Mouse (Mus musculus): ENCODE data around the gene Plcxd1. TPM values are rescaled to one million over a fixed set of nuclear protein-coding genes. Genes with fewer than 3 reads are reported as not detected.
"Not testable (repeated sequence)": the region's sequence is repeated elsewhere in the genome, so short reads cannot be mapped to it uniquely, and the experiment has no call there.

Gene Plcxd1
- 8.4 and 10.9 TPM in 2 replicates for polyA plus RNA-seq (2015; fragmentation: Nextera tagmentation; extraction: Ambion mirVana)

DNA sequence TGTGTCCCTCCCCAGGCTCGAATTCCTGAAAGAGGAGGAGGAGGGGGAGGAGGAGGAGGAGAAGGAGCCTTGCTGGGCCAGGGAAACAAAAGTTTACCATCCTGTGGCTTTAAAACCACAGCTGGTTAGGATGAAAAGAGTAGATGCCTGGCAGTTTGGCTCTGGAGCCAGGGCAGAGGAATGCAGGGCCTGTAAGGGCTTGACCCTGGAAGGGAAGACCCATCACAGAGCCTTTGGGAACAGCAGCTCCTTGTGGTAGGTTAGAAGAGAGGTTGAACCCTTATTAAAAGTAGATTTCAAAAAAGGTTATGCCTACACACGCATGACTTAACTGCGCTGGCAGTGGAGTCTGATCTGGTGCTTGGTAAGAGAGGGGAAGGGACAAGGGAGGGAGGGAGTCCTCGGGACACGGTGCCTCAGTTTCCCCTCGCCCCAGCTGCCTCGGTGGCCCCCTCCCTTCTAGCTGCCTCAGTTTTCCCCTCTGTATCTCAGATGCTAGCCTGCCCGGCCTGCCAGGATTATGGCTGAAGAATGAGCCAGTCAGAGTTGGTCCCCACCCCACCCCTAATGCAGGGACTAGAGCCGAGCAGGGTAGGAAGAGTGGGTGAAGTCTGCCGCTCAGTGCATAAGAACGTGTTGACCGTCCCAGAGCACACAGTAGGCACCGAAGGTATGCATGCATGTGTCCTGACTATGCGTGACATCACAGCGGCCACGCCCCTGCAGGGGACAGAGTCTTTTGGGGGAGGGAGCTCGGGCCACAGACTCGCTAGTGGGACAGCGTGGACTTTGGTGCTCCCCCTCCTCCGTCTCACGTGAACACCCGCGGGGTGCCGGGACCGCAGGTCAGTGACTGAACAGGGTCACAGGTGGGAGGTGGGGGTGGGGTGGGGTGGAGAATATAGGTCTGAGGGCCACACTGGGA lies at the start of gene Plcxd1:
Gene Plcxd1 (plus strand): TSS at position 314 of the 925 bp plus-strand sequence.
- Histone ChIP-seq H3K27me3 (replicated peaks; ENCODE audit: control insufficient read depth, insufficient read depth, low read length) (no peaks in the 10 kb centered on the region), H3K9ac (ENCODE audit: low read depth, low read length) (peak within 1 kb of the TSS; percentile 61), H3K4me1 (ENCODE audit: control insufficient read depth, insufficient read depth, low read depth, low read length) (peaks cover 20% of the 10 kb centered on the region), H3K9me3 (ENCODE audit: control insufficient read depth, low read length) (no peaks in the 10 kb centered on the region; the same call in 1 of the 2 replicates), H3K4me3 (ENCODE audit: low read length) (peak within 1 kb of the TSS; percentile 46), H3K36me3 (ENCODE audit: control insufficient read depth, insufficient read depth, low read length) (peaks cover 20% of the 10 kb centered on the region), H3K27ac (ENCODE audit: low read depth, low read length) (no peak within 1 kb of the TSS; the same call in 1 of the 2 replicates), H3K4me2 (ENCODE audit: low read length) (peak within 1 kb of the TSS; percentile 87)
- WGBS = 6% methylated on average over 25 of the region's 25 CpGs
- ATAC-seq = peak; percentile 7; the same call in 1 of the 2 replicates

DNA sequence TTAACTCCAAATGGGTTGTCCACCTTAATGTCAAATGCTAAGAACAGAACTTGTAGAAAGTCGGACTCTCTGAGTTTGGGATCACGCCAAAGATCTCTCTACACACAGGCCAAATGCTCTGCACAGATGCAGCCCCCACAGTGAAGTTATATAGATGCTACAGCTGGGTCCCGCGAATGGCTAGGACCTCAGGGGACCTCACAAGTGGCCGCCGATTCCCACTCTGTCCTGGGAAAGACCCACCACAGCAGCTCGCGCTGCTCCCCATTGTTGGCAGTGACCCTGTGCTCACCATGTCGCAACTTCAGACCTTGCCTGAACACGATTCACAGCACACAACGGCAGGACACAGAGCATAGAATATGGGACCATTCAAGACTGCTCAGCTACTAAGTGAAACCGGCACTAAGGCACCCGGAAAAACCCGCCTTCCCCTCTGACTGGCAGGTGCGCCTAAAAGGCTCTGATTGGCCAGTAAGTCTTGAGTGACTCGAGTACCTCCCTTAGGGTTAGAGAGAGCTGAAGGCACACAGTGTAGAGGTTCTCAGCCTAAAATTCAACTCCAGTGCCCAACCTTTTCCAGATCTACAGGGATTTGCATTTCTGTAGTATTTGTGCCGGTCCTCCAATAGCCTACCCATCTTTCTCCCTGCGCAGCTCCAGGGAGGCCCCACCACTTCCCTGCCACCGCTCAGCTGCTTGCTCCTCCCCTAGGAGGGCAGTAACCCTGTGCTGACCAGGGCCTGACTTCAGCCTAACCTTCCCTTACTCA lies 41.9 kb upstream of the Plcxd1 start:
- H3K9me3 ChIP-seq (ENCODE audit: control insufficient read depth, low read length) = peaks cover 4% of the 10 kb centered on the region
- no peaks in the 10 kb centered on the region for H3K4me1 ChIP-seq (ENCODE audit: control insufficient read depth, insufficient read depth, low read depth, low read length)
- H3K4me3 ChIP-seq (ENCODE audit: low read length) = peak overlapping the region; percentile 46
- peak overlapping the region; percentile 58 for H3K9ac ChIP-seq (ENCODE audit: low read depth, low read length)
- H3K4me2 ChIP-seq (ENCODE audit: low read length) = peak overlapping the region; percentile 48
- 3% methylated on average over 19 of the region's 19 CpGs for WGBS
- peak; percentile 100 for ATAC-seq
- H3K36me3 ChIP-seq (ENCODE audit: control insufficient read depth, insufficient read depth, low read length) = no peaks in the 10 kb centered on the region
- peak overlapping the region; percentile 77 for H3K27ac ChIP-seq (ENCODE audit: low read depth, low read length)
- no peaks in the 10 kb centered on the region for H3K27me3 ChIP-seq (replicated peaks; ENCODE audit: control insufficient read depth, insufficient read depth, low read length)

DNA sequence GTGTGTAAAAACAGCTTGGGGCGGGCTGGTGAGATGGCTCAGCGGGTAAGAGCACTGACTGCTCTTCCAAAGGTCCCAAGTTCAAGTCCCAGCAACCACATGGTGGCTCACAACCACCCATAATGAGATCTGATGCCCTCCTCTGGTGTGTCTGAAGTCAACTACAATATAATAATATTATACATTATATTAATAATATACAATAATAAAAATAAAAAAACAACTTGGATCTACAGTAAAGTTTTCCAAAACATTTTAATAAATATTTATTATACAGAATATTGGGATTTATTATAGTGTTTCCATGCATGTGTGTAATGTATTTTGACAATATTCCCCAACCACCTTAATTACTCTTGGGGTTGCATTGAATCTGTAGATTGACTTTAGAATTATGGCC lies 27.4 kb upstream of the Plcxd1 start, which contains the start of gene Gm17655:
Gene Gm17655 (minus strand): TSS at position 101 of the 400 bp plus-strand sequence.
- not testable (repeated sequence) for H3K4me2 ChIP-seq (ENCODE audit: low read length); H3K36me3 ChIP-seq (ENCODE audit: control insufficient read depth, insufficient read depth, low read length); H3K27ac ChIP-seq (ENCODE audit: low read depth, low read length); H3K9ac ChIP-seq (ENCODE audit: low read depth, low read length); H3K4me1 ChIP-seq (ENCODE audit: control insufficient read depth, insufficient read depth, low read depth, low read length); H3K27me3 ChIP-seq (replicated peaks; ENCODE audit: control insufficient read depth, insufficient read depth, low read length); H3K4me3 ChIP-seq (ENCODE audit: low read length); ATAC-seq
- 100% methylated on average over 2 of the region's 2 CpGs for WGBS
- H3K9me3 ChIP-seq (ENCODE audit: control insufficient read depth, low read length) = peaks cover 17% of the 10 kb centered on the region

DNA sequence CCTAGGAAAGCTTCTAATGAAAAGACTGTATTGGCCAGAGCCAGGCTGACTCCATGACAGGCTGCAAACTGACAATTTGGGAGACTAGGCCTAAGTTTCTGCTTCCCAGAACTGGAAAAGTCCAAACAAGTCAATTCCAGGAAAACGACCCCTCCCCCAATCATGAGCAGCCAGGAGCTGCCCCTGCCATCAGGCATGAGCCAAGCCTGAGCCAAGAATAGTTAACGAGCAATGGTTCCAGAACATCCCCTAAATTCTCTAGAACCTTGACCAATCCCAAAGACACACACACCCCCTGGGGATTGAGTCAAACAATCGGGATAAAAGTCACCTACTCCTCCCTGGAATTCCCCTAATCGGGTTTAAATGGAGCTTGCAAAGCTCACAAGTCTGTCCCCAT lies 16.8 kb upstream of the Plcxd1 start:
- H3K4me1 ChIP-seq (ENCODE audit: control insufficient read depth, insufficient read depth, low read depth, low read length) = no peaks in the 10 kb centered on the region
- no peaks in the 10 kb centered on the region for H3K27me3 ChIP-seq (replicated peaks; ENCODE audit: control insufficient read depth, insufficient read depth, low read length)
- no peaks in the 10 kb centered on the region for H3K36me3 ChIP-seq (ENCODE audit: control insufficient read depth, insufficient read depth, low read length)
- ATAC-seq = no peak
- H3K9me3 ChIP-seq (ENCODE audit: control insufficient read depth, low read length) = peaks cover 17% of the 10 kb centered on the region
- no peak overlapping the region for H3K27ac ChIP-seq (ENCODE audit: low read depth, low read length)
- H3K4me2 ChIP-seq (ENCODE audit: low read length) = no peak overlapping the region
- no peak overlapping the region for H3K9ac ChIP-seq (ENCODE audit: low read depth, low read length)
- no peak overlapping the region for H3K4me3 ChIP-seq (ENCODE audit: low read length)
- 82% methylated on average over 4 of the region's 4 CpGs for WGBS

DNA sequence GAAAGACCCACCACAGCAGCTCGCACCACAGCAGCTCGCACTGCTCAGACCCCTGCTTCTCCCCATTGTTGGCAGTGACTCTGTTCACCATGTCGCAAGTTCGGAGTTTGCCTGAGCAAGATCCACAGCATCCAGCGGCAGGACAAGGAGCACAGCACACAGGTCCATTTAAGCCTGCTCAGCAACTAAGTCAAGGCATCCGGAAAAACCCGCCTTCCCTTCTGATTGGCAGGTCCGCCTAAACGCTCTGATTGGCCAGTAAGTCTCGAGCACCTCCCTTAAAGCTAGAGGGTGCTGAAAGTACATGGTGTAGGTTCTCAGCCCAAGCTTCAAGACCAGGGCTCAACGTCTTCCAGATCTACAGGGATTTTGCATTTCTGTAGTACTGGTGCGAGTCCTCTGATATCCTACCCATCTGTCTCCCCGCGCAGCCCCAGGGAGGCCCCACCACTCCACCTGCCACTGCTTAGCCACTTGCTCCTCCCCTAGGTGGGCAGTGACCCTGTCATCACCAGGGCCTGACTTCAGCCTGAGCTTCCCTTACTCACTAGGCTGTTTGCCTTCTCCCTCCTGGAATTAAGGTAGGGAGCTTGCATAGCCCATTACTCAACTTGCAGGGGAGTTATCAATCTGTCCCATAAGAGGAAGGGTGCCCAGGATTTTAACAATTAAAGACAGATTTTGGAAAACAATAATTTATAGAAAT lies 13.5 kb upstream of the Plcxd1 start:
- H3K4me1 ChIP-seq (ENCODE audit: control insufficient read depth, insufficient read depth, low read depth, low read length) = no peaks in the 10 kb centered on the region
- WGBS = 36% methylated on average over 14 of the region's 14 CpGs
- H3K27me3 ChIP-seq (replicated peaks; ENCODE audit: control insufficient read depth, insufficient read depth, low read length) = no peaks in the 10 kb centered on the region
- H3K4me3 ChIP-seq (ENCODE audit: low read length) = no peak overlapping the region
- H3K4me2 ChIP-seq (ENCODE audit: low read length) = no peak overlapping the region
- peaks cover 10% of the 10 kb centered on the region; the same call in 1 of the 2 replicates for H3K9me3 ChIP-seq (ENCODE audit: control insufficient read depth, low read length)
- no peak overlapping the region for H3K9ac ChIP-seq (ENCODE audit: low read depth, low read length)
- ATAC-seq = no peak
- H3K36me3 ChIP-seq (ENCODE audit: control insufficient read depth, insufficient read depth, low read length) = no peaks in the 10 kb centered on the region
- H3K27ac ChIP-seq (ENCODE audit: low read depth, low read length) = no peak overlapping the region

DNA sequence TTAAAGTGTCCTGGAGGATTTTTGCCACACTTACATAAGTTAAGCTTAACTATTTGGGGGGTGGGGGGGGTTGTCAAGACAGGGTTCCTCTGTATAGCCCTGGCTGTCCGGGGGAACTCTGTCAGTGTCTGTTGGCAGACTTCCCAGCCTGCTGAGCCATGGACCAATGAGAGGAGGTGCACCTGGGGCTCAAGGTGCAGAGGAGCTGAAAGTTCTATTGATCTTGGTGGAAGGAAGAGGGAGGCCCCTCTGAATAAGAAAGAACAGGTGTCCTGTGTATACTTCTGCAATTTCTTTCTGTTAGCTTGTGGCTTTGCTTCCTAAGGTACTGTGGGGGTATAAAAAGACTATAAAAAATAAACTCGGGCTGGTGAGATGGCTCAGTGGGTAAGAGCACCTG lies 8.2 kb upstream of the Plcxd1 start:
- no peak overlapping the region for H3K4me3 ChIP-seq (ENCODE audit: low read length)
- peaks cover 5% of the 10 kb centered on the region; the same call in 1 of the 2 replicates for H3K4me1 ChIP-seq (ENCODE audit: control insufficient read depth, insufficient read depth, low read depth, low read length)
- H3K27ac ChIP-seq (ENCODE audit: low read depth, low read length) = no peak overlapping the region
- H3K9ac ChIP-seq (ENCODE audit: low read depth, low read length) = no peak overlapping the region
- WGBS = 77% methylated on average over 2 of the region's 2 CpGs
- H3K4me2 ChIP-seq (ENCODE audit: low read length) = no peak overlapping the region
- H3K9me3 ChIP-seq (ENCODE audit: control insufficient read depth, low read length) = no peaks in the 10 kb centered on the region
- no peaks in the 10 kb centered on the region for H3K27me3 ChIP-seq (replicated peaks; ENCODE audit: control insufficient read depth, insufficient read depth, low read length)
- no peaks in the 10 kb centered on the region for H3K36me3 ChIP-seq (ENCODE audit: control insufficient read depth, insufficient read depth, low read length)
- ATAC-seq = no peak

DNA sequence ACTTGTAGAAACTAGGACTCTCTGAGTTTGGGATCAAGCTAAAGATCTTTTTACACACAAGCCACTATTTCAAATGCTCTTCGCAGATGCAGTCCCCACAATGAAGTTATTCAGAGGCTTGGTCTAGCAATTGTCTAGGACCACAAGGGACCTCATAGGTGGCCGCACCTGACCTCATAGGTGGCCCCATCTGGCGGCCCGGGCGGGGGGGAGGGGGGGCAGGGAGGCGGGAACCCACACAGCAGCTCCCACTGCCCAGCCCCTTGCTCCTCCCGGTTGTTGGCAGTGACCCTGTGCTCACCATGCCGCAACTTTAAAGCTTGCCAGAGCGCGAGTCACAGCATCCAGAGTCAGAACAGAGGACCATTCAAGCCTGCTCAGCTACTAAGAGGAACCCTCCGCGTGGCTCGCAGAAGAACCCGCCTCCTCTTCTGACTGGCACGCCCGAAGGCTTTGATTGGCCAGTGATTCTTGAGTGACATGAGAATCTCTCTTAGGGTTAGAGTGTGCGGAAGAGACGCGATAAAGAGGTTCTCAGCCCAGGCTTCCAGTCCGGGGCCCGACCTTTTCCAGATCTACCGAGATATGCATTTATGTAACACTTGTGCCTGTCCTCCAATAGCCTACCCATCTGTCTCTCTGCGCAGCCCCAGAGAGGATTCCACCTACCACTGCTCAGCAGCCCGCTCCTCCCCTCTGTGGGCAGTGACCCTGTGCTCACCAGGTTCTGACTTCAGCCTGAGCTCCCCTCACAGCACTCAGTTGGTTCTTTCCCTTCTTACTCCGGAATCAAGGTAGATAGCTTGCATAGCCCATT lies 5.5 kb upstream of the Plcxd1 start, which contains the start of gene Gm35315:
Gene Gm35315 (minus strand): TSS at position 391 of the 817 bp plus-strand sequence.
- Histone ChIP-seq H3K36me3 (ENCODE audit: control insufficient read depth, insufficient read depth, low read length) (no peaks in the 10 kb centered on the region), H3K4me1 (ENCODE audit: control insufficient read depth, insufficient read depth, low read depth, low read length) (peaks cover 5% of the 10 kb centered on the region; the same call in 1 of the 2 replicates), H3K4me3 (ENCODE audit: low read length) (peak within 1 kb of the TSS; percentile 56), H3K4me2 (ENCODE audit: low read length) (peak within 1 kb of the TSS; percentile 90), H3K9me3 (ENCODE audit: control insufficient read depth, low read length) (no peaks in the 10 kb centered on the region), H3K27ac (ENCODE audit: low read depth, low read length) (peak within 1 kb of the TSS; percentile 68), H3K9ac (ENCODE audit: low read depth, low read length) (peak within 1 kb of the TSS; percentile 73), H3K27me3 (replicated peaks; ENCODE audit: control insufficient read depth, insufficient read depth, low read length) (no peaks in the 10 kb centered on the region)
- WGBS = under 1% methylated on average over 22 of the region's 25 CpGs
- peak; percentile 98 for ATAC-seq

DNA sequence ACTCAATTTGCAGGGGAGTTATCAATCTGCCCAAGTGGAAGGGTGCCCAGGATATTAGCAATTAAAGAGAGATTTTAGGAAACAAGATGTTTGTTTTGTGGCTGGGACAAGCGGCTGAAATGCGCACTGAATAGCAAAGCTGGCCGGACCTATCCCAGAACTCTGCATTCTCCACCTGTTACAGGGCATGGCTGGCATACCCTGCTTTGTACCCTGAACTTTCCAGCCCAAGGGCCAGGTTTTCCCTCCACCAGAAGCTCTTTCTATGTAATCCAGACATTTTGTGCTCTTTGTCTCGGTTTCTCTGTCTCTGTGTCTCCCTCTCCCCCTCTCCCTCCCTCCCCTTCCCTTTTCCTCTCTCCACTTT lies 4.9 kb upstream of the Plcxd1 start:
- Histone ChIP-seq H3K4me3 (ENCODE audit: low read length) (peak overlapping the region; percentile 56), H3K9me3 (ENCODE audit: control insufficient read depth, low read length) (no peaks in the 10 kb centered on the region), H3K27me3 (replicated peaks; ENCODE audit: control insufficient read depth, insufficient read depth, low read length) (no peaks in the 10 kb centered on the region), H3K36me3 (ENCODE audit: control insufficient read depth, insufficient read depth, low read length) (no peaks in the 10 kb centered on the region), H3K27ac (ENCODE audit: low read depth, low read length) (peak overlapping the region; percentile 67; the same call in 1 of the 2 replicates), H3K4me1 (ENCODE audit: control insufficient read depth, insufficient read depth, low read depth, low read length) (peaks cover 5% of the 10 kb centered on the region; the same call in 1 of the 2 replicates), H3K9ac (ENCODE audit: low read depth, low read length) (peak overlapping the region; percentile 73), H3K4me2 (ENCODE audit: low read length) (peak overlapping the region; percentile 90)
- peak; percentile 26 for ATAC-seq
- WGBS = 4% methylated on average over 4 of the region's 4 CpGs

All from hindbrain, embryonic 16.5 days (tissue).